Mouse (Mus musculus) right cerebral cortex, postnatal 36 days (tissue): ENCODE measurements around the gene Cnmd.

ENCODE experiments used
- DNase-seq, 2 experiments: peaks; one replicate each; pipeline ENCODE4 v3.0.0; 2022; ENCODE audit warnings: low spot score in 2 of 2, mixed read lengths in 1 of 2

The Cnmd gene

DNA sequence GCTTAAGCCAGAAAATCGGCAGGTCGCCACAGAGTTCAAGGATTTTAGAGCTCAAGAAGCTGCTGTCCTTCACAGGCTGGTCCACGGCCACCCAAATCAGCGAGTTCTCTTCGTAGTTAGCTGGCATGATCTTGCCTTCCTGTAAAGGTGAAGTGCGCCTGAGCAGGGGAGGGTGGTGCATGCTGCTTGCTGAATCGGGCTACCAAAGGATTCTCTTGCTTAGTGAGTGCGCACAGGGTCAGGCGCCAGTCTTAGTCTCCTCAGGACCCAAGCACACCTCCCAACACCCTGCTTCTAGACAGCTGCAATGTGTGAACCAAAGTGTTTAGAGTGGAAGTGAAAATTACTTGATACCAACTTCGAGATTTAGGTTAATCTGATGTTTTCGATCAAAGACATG lies 16.6 kb downstream of the Cnmd start:
- no peak for DNase-seq

DNA sequence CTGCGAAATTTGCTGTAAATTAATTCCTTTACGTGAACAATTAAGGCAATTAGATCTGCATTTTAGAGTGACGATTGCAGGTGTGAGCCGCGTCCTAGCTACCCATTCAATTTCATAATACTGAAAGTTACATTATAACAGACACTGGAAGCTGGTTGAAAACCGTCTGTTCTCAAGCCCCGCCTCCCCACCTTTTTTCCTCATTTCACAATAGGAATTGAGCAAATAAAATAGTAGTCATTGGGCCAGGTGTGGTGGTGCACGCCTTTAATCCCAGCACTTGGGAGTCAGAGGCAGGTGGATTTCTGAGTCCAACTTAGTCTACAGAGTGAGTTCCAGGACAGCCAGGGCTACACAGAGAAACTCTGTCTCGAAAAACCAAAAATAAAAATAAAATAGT lies 19.9 kb downstream of the Cnmd start:
- no peak for DNase-seq

DNA sequence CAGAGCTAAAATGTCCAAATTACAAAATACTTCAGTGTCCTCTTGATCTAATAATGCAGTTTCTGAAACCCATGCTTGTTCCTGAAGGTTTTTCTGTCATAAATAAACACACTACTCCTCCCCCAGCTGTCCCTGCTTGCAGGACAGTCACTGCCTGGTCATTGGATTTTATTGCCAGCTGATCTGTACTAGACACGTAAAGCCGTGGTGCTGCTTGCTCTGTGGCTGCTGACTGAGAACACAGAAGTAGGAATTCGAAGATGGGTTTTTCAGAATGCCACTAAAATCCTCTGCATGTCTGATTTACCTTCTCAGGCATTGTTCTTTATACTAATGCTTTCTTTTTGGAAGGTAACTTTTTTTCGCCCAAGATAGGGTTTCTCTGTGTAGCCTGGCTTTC lies 25.2 kb downstream of the Cnmd start:
- DNase-seq, result no peak

DNA sequence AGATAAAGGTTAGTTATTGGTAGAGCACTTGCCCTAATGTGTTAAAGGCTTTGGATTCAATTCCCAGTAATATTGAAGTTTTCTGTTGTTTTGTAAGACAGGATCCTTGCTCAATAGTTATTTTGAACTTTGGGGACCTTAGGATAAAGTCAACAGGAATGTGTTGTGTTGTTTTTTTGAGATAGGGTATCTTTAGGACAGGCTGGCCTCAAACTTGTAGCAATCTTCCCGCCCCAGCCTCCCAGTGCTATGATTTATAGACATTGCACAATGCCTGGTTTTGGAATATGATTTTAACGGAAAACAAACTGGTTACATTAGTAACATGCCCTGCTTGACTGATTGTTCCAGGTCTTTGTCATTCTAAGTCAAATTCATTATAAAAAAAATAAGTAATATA lies 28.8 kb downstream of the Cnmd start:
- no peak for DNase-seq

DNA sequence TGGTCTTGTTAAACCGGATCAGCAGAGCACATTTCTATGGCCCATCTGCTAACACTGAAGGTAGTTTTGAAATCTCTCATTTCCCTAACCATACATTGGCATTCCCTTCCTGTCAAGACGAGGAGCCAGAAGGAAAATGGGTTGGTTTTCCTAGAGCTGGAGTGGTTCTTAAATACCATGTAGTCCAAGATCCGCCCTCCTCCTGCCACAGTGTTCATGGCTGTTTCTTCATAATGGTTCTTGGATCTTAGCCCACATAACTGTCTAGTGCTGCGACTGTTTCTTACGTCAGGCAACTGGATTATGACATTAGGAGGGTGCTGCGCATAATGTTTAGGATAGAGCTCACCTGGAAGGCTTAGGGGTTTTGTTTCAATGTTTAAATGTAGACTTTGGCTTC lies 29.6 kb downstream of the Cnmd start:
- no peak for DNase-seq

DNA sequence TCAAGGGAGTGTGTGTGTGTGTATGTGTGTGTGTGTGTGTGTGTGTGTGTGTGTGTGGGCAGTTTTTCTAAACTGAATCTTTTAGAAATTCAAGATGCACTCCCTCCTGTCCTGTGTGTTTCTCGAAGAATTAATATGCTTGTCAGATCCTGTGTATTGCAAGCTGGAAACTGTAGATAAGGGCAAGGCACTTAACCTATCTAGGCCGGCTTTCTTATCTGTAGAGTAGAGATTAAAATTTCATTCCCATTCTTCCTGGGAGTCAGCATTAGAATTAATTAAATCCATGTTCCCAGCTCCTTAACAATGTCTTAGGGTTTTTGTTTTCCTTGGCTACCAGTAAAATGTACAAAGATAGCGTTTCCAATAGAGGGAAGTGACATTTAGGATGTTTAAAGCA lies 40.8 kb downstream of the Cnmd start:
- no peak for DNase-seq

DNA sequence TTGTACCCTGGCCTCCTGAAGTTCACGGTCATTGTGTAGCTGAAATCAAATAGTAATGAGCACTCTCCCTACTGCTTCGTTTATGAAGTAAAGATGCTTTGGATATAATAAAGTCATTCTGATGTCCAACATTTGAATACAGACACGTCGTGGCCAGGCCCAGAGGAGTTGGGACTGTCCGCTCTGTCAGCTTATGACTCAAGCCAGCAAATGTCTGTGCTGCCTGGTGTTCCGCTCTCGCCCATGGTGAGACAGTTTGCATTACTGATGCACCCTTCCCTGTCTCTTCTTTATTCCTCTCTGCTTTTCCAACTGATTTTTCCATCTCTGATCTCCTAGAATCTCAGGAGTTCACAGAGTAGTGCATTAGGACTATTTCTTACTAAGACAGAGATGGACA lies 42.2 kb downstream of the Cnmd start:
- DNase-seq, result no peak

DNA sequence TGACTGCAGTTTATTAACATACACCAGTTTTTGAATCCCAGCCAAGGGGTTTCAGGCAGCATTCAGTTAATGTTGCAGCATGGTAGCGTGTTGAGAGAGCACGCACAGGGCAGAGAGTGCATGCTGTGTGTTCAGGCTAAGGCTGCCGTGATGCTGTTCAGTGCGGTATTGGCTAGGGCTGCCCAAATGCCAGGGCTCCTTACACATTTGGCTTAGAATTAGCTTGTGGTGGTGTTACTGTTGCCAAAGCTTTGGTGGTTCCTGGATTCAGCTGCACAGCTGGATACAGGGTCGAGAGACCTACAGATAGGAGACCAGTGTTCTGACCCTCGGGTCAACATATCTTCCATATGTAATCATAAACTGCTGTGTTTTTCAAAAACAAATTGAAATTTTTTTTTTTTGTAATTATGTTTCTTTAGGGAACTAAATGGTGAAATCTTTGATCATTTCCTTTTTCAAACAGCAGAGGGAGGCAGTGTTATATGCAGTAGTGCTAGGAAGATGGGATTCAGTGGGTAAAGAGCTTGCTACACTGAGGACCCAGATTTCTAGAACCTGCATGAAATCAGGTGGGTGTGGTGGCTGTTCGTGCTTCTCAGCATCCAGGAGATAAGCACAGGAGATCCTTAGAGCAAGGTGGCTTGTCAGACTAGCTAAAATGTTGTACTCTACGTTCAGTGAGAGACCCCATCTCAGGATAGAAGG lies 44.7 kb downstream of the Cnmd start:
- no peak for DNase-seq

DNA sequence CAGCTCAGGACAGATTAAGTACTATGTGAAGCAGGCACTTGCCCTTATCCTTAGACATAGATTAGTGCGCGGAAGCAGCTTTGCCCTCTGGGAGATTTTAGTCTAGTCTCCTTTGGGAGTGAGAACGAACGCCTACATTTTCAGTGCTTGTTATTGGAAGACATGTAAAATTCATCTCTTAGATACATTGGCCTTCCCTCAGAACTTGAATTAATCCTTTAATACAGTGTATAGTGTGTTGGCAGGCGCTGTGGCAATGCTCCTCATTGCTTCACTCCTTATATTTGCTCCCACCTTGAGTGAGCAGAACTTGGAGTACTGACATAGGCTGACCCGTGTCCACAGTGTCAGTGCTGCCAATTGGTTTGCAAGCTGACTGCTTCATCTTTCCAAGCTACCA lies 53.7 kb downstream of the Cnmd start:
- no peak for DNase-seq

DNA sequence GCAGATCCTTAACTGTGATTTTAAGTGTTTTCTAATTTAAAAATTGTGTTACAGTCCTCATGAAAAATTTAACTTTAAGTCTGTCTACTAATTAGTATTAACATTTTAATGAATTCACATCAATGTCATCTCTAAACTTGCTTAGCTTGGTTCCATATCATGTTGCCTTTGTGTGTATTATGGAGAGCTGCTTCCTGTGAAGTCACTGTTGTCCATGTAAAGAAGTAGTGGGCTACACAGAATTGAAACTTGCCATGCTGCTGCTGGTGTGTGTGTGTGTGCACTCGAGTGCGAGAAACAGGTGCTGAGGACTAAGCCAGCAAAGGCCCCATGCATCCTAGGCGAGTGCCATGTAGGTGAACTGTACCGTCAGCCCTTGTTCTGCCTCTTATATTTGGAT lies 54.6 kb downstream of the Cnmd start:
- DNase-seq, result no peak

DNA sequence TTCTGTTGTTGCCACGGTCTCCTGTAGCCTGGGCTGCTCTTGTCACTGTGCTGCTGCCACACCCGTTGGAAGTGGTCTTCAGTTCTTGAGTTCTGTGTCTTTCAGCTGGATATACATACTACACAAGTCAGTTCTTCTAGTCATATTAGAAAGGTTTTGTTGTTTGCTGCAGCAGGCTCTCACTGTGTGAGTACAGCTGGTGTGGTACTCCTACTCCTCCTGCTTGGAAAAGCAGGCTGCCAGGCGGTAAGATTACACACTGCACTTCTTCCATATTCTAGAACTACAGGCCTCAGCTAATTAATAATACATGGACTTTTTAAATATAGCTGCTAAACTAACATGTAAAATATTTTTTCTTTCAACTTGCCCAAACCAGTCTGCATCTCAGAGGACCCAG lies 55.1 kb downstream of the Cnmd start:
- DNase-seq, result peak in 1 of 2 experiments; percentile 25

DNA sequence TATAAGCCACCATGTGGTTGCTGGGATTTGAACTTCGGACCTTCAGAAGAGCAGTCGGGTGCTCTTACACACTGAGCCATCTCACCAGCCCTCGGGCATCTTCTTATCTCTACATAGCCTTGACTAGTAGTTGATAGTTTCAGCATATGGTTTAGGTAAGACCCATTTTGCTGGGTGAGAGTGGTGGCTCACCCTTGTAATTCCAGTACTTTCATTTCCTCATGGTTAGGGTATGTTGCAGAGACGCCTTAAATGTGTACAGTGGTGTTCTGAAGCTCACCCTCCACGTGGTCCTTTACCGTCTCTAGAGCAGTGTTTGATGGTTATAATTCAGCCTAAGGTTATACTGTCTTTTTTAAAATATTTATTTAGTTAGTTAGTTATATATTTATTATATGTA lies 55.6 kb downstream of the Cnmd start:
- DNase-seq, result no peak

DNA sequence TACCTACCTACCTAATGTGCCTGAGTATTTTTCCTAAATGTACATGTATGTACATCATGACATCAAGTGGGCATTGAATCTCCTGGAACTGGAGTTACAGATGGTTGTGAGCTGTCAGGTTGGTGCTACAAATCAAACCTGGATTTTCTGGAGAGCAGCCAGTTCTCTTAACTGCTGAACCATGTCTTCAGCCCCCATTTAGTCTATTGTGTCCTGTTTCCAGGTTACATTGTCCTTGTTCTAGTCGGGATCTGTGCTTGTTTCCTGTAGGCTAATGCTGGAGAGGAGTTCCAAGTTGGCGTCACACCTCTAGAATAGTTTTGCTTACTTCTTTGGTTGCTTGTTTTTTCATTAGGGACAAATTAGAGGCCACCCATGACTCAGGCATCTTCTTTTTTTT lies 56.1 kb downstream of the Cnmd start:
- no peak for DNase-seq

DNA sequence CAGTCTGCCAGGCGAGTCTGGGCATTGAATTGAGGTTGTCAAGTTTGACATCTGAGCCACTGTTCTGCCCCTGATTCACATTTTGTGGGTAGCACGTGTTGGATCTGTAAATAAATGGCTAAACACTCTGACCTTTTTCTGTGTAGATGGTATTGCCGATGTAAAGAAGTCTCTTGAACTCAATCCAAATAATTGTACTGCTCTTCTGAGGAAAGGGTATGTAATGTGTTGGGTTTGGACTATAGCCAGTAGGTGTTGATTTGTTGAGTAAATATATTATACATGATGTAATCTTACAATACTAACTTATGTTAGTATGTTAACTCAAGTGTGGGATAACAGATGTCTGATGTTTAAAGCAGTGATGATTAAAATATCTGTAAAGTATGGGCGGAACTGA lies 65.4 kb downstream of the Cnmd start:
- no peak for DNase-seq

DNA sequence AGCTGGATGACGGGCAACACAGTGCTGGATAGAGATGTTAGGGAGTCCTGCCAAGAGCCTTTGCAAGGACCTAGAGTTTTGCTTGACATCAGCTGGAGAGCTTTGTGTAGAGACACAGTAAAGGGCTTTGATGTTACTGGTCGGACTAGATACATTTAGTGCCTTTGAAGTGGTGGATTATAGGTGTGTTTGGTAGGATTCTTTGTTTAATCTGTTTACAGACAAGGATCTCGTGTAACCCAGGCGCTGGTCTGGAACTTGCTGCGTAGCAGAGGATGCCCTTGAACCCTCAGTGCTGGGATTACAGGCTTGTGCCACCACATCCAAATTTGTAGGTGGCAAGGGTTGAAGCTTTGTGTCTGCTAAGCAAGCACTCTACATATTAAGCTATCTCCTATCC lies 67.9 kb downstream of the Cnmd start:
- DNase-seq, result no peak

DNA sequence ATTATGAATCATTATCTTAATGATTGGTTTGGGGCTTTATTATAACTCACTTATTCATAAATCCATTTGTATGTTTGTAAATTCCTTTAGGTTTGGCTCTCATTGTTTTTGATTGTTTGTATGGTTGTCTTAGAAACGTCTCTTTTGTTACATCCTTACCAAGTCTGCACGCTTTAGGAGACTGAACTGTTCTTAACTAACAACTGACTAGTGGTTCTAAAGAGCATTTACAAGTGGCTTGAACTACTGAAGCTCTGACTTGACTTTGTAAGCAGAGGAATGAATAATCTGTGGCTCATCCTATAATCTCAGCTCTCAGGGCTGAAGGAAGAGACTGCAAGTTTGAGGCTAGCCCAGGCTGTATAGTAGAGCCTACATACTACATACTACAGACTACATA lies 70.4 kb downstream of the Cnmd start:
- no peak for DNase-seq

DNA sequence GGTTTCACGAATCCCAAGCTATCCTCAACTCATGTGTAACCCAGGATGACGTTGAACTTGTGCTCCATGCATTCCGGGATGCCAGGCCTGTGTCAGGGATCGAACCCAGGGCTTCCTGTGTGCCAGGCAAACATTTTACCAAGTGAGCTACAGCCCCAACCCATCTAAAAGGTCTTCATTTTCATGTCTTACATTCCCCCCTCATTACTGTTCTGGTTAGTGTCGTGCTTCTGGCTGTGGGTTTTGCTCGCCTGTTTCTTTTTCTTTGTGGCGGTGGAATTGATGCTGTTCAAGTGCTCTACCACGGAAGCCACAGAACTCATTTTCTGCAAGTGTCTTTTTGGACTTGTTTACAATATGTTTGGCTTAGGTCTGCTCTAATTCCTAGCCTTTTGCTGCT lies 71.1 kb downstream of the Cnmd start:
- DNase-seq, result no peak

DNA sequence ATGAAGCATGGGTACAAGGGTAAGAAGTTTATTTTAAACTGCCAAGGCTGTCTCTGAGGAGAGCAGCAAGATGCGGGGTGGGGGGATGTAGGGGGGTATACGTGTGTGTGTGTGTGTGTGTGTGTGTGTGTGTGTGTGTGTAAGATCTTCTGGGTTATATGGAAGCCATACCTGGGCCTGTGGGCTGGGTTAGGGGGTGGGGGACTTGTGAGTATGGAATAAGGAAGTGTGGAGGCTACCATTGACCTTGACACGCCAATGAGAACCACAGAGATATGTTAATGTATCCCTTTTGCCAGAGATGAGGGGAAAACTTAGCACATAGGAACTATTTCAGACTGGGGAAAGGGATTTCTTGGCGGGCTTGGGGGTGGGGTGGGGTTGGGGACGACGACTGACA lies 72.6 kb downstream of the Cnmd start:
- no peak for DNase-seq

DNA sequence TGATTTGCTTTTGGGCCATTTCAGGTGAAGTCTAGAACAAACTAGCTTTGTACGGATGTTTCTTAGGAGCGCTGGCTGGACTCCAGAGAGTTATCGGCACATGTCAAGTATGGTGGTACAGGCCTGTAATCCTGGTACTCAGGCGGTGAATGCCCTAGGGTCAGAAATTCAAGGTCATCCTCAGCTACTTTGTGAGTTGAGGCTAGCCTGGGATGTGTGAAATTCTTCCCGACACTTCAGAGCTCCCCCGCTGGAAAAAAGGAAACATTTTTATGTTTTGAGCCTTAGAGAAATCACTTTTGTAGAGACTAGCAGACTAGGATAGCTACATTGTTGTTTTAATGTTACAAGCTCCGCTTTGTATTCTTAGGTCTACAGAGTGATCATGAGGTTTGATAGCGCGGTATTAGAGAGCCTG lies 73.4 kb downstream of the Cnmd start:
- DNase-seq, result no peak

DNA sequence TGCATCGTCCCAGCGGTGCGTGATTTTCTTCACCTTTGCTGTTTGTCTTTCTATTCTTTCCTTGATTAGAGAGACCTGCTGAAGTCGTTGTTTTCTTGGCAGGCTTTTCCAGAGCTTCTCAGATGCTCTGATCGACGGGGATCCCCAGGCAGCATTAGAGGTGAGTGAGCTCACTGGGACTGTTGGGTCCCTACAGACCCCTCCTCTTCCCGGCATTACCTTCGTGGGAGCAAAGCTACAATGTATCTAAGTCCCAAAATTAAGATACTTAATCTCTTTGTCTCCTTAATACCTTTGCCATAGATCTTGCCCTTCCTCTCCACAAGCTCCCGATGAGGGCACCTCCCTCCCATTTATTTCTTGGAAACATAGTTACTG lies 74.1 kb downstream of the Cnmd start:
- DNase-seq, result no peak
